Mouse (Mus musculus): Measurements from ENCODE around the gene Zmat1.

GRCm38 (mm10) chrX:135011381-135011780 is 2.4 kb upstream of the Zmat1 start:
- TF ChIP-seq CTCF (IDR thresholded peaks at IDR 0.05; ENCODE audit: low read depth, low read length) (no peak), POLR2A (IDR thresholded peaks at IDR 0.05; ENCODE audit: borderline replicate concordance, low read depth, low read length) (no peak)

Measured in bone marrow macrophage, adult 2 months (primary cell).